Mouse (Mus musculus) cerebellum, adult 2 months (tissue): ENCODE results near the gene Trim14. TPM values are rescaled to one million over a fixed set of nuclear protein-coding genes. Genes with fewer than 3 reads are reported as not detected.
A peak's percentile ranks its signal among the peaks of the same experiment; 100 is the strongest.

Experiments
- DNase-seq, 2 experiments: peaks; one replicate each; pipeline ENCODE4 v3.0.0; 2021
- H3K27ac ChIP-seq: fragments of 200-500 bp; 2 replicates; pipeline ENCODE4 v1.5.1; 2012; ENCODE audit warnings: low read length, control low read depth, inconsistent platforms; ENCODE audit not compliant: insufficient read depth
- H3K27me3 ChIP-seq: fragments of 200-500 bp; 2 replicates; pipeline ENCODE4 v1.6.1; 2012; ENCODE audit warnings: inconsistent platforms, mild to moderate bottlenecking, low read length, moderate library complexity; ENCODE audit not compliant: control insufficient read depth, insufficient read depth
- H3K4me1 ChIP-seq: fragments of 200-500 bp; 2 replicates; pipeline ENCODE4 v1.6.1; 2011; ENCODE audit warnings: low read length; ENCODE audit not compliant: control insufficient read depth, insufficient read depth
- H3K4me3 ChIP-seq: fragments of 200-500 bp; replicated peaks from 2 replicates; pipeline ENCODE3; 2011; ENCODE audit warnings: mild to moderate bottlenecking, low read depth, low read length, control low read depth; ENCODE audit not compliant: insufficient read depth
- CTCF ChIP-seq: fragments of 200-500 bp; IDR thresholded peaks from 2 replicates; pipeline ENCODE4 v1.5.1; 2011; ENCODE audit warnings: low read depth, mild to moderate bottlenecking, control low read depth, low read length, moderate library complexity, borderline replicate concordance; ENCODE audit not compliant: insufficient read depth
- POLR2A ChIP-seq: fragments of 200-500 bp; IDR thresholded peaks from 2 replicates; pipeline ENCODE4 v1.6.1; 2011; ENCODE audit warnings: low read length, control low read depth, borderline replicate concordance; ENCODE audit not compliant: insufficient read depth
- WGBS: fragments of 180-500 bp; shearing (Covaris S2); methylation state at CpG from one replicate; pipeline ENCODE4 v1.1.7; 2018; 5-methylcytosine and 5-hydroxymethylcytosine counted together
- polyA plus RNA-seq: library from polyadenylated mRNA; depleted of rRNA; stranded (reverse); fragments of >200 nt; gene quantifications from 2 replicates; pipeline ENCODE4 v1.2.3, GENCODE M21; 2012

Trim14 gene
- polyA plus RNA-seq, 1 experiment: 0.69 TPM

DNA sequence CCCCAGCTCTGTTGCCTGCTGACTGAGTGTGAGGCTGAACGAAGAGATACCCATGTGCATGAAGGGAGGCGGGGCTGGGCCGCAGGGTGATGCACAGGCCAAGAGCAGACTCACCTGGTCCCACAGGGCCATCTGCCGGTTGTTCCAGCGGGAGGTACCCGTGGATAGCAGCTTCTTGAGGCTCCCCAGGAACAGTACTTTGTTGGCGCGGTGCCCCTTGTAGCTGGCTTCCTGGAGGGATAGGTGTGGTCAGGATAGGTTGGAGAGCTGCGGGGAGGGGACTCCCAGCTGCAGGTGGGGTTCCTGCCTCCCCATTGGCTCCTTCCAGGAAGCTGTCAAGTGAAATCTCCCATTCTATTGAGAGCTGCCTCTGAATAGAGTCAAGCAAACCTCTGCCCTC lies 9.6 kb upstream of the Trim14 start:
- TF ChIP-seq CTCF (peak; percentile 49; the same call in 1 of the 2 replicates), POLR2A (no peak)
- Histone ChIP-seq H3K27me3 (no peaks in the 10 kb centered on the region), H3K4me3 (no peak overlapping the region), H3K4me1 (peaks cover 8% of the 10 kb centered on the region), H3K27ac (no peak overlapping the region)
- WGBS: 13% methylated on average over 9 of the region's 9 CpGs
- peak; percentile 51 to 65 for DNase-seq

DNA sequence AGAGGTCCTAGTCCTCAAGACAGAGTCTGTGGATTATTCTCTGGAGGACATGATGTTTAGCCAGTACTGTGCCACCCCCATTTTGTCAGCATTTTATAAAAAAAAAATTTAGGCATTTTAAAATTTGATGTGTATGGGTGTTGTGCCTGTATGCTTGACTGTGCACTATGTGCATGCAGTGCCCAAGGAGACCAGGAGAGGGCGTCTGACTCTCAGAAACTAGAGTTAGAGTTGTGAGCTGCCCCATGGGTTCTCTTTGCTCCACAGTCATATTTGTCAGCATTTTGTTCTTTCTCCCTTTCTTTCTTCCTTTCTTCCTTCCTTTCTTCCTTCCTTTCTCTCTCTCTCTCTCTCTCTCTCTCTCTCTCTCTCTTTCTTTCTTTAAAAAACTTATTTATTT lies 8.4 kb upstream of the Trim14 start:
- peak; percentile 53; the same call in 1 of the 2 replicates for TF ChIP-seq CTCF
- TF ChIP-seq POLR2A: no peak
- 26% methylated on average over 1 of the region's 1 CpGs for WGBS
- Histone ChIP-seq H3K4me3 (no peak overlapping the region), H3K4me1 (peaks cover 8% of the 10 kb centered on the region), H3K27ac (no peak overlapping the region), H3K27me3 (no peaks in the 10 kb centered on the region)
- DNase-seq: no peak

DNA sequence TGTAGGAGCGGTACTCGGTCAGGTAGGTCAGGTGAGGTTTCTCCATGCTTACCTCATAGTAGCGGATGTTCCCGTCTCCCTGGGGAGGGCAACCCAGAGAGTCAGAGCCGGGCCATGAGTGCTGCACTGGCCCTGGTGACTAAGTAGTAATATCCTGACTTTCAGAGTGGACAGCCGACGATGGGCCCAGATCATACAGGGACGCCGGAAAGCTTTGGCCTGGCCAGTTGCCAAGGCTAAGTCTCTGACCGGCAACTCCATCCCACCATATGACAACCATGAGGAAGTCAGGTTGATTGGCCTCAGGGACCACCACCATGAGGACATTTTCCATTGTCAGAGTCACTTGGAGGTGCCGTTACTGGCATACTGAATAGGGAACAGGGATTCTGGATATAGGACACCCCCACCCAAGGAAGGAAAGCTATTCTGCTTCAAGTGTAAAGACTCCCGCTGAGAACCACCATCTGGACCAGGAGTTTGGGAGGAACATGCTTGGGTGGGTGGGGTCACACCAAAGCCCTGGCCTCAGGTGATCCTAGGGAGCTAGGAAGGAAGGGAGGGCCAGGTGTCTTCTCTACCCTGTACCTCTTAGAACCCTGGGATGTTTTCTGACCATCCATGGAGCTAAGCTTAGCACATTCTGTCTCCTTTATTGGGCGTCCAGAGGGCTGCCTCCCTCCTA lies 7.6 kb upstream of the Trim14 start:
- Histone ChIP-seq H3K27ac (no peak overlapping the region), H3K4me3 (no peak overlapping the region), H3K27me3 (no peaks in the 10 kb centered on the region), H3K4me1 (peaks cover 8% of the 10 kb centered on the region)
- 69% methylated on average over 13 of the region's 13 CpGs for WGBS
- no peak for TF ChIP-seq POLR2A
- TF ChIP-seq CTCF: no peak
- peak; percentile 52 to 61 for DNase-seq

DNA sequence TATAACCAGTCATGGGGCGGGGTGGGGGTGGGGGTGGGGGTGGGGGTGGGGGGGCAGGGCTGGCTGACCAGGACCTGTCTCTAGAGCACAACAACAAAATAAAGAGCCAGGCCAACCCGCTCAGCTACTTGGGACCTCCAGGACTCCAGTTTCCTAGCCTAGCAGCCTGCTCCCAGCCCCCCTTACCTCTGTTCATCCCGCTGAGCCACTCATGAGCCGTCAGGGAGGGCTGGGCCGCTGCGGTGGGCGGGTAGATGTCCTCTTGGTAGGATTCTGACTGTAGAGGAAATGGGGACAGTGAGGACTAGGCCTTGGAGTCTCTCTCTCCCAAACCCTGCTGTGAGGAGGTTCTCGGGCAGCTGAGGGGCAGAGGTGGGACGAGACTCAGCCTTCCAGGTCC lies 5.8 kb upstream of the Trim14 start:
- no peak overlapping the region for H3K4me3 ChIP-seq
- WGBS: 58% methylated on average over 9 of the region's 9 CpGs
- TF ChIP-seq POLR2A (no peak), CTCF (no peak)
- DNase-seq: no peak
- H3K27me3 ChIP-seq: no peaks in the 10 kb centered on the region
- no peak overlapping the region for H3K27ac ChIP-seq
- peaks cover 8% of the 10 kb centered on the region for H3K4me1 ChIP-seq

DNA sequence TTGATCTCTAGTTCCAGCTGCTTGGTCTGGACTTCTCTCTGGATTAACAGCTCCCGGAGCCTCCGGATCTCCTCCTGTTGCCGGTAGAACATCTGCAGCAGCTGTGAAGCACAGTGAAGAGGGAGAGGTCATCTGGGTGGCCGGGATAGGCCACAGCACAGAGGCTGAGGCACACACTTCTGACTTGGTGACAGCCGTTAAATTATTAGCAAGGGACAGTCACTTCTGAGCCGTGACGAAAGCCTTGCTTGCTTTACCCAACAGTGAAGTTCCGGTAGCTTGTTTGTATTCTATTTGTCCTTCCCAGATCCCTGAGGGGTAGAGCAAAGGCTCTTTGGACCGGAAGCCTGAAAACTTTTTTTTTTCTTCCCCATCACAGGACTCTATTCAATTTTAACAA lies 3.2 kb upstream of the Trim14 start:
- H3K4me1 ChIP-seq: 0 out of 2 replicates have a peak, but pooled peaks cover 4% of the 10 kb centered on the region

DNA sequence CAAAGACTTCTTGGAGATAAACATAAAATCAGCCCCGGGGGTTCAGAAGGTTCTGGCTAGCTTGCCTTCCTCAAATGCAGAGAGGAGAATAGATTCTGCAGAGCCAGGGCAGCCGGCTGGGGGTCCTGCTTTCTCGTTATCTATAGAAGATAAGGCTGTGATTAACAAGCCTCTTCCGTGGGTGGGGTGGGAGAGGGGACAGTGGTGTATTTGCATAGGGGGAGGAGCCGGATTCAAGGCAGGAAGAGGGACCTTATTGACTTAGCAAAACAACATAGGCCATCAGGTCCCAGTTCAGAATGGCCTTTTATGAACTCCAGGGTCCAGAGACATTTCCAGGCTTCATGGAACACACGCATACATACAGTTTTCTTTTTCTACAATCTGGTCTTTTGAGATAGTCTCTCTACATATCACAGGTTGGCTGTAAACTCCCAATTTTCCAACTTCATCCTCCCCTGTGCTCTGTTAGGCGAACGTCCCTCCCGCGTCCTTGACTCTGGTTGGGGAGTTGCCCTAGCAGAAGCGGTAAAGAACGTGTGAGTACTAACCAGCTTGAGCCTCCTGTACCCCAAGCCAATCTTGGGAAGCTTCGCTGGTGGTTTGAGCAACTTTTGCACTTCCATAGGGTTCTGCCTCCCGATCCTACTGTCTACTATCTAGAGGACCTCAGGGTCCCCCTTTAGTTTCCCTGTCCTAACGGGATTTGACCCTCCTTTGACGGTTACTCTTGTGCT lies 679 bp downstream of the Trim14 start:
- 46% methylated on average over 16 of the region's 16 CpGs for WGBS
- no peak overlapping the region for H3K27ac ChIP-seq
- no peak for DNase-seq
- H3K27me3 ChIP-seq: peaks cover 2% of the 10 kb centered on the region; the same call in 1 of the 2 replicates
- no peaks in the 10 kb centered on the region for H3K4me1 ChIP-seq
- H3K4me3 ChIP-seq: peak overlapping the region; percentile 50
- TF ChIP-seq CTCF: no peak
- no peak for TF ChIP-seq POLR2A

More for the DNA sequence above, 3.2 kb upstream of the Trim14 start:
- WGBS: 66% methylated on average over 9 of the region's 9 CpGs
- Histone ChIP-seq H3K27ac (no peak overlapping the region), H3K27me3 (peaks cover 2% of the 10 kb centered on the region; the same call in 1 of the 2 replicates), H3K4me3 (no peak overlapping the region)
- no peak for DNase-seq
- no peak for TF ChIP-seq POLR2A

DNA sequence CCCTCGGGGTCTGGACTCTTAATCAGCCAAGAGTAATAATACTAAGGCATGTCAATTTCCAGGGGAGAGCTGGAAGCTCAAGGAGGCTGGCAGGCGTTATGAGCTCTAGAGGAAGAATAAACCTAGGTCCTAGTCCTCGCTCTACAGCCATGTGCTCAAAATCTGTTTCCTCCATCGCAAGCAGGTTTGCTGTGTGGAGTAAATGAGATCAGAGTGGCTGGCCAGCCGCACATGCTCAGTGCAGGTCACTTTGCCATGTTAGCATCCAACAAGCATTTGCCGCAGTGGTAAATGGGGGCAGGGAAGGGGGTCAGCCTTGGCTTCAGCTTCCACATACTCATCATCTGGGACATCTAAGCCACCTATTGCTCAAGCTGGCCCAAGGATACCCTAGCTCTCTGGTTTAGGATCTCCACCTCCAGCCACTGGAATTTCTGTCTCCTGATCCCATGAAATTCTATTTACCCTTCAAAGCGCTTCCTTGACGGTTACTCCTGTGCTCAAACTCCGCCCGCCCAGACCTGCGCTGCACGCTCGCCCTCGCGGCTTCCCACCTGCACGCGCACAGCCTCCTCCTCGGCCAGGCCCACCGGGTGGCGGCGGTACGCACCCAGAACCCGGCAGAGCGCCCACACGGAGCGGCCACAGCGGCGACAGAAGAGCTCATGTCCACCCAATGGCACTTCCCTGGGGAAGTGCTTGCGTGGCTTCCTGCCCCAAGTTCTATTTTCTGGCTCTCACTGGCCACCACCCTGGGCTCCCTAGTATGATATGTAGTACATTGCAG lies 1.8 kb downstream of the Trim14 start:
- DNase-seq: no peak
- no peak overlapping the region for H3K27ac ChIP-seq
- WGBS: 30% methylated on average over 29 of the region's 29 CpGs
- no peaks in the 10 kb centered on the region for H3K4me1 ChIP-seq
- TF ChIP-seq CTCF (no peak), POLR2A (no peak)
- H3K4me3 ChIP-seq: no peak overlapping the region
- H3K27me3 ChIP-seq: peaks cover 2% of the 10 kb centered on the region; the same call in 1 of the 2 replicates
